ENCODE assay signal across 28 mouse cellular contexts in the genomic region with DNA sequence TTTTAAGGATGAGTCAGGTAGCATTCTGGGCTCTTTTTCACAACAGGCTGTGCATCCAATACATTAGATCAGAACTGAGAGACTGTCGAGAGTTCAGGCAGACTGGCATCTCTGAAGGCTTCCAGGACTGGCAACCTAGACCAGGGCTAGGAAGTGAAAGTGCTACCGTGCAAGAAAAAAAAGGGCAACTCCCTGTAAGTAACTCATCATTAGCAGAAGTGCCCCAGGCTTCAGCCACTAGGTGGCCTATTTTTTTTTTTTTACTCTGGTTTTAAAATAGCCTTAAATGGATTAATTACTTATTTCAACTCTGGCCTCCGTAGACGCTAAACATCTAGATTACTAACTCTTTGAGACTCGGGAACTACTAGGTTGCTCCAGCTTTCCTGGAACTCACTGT.
DNase-seq lines count a peak whose midpoint lies in the region; ATAC-seq and TF ChIP-seq lines count a peak whose summit lies in the region.
"Had no signal": no experiment of that assay in that cellular context is flagged by ENCODE, and none has a peak within 500 bp of the region (broad histone marks: within the 10 kb centered on the region; RNA-seq: fewer than 3 reads in every experiment).

No protein-coding gene starts in this region.

- no peak for ATAC-seq in intestine, postnatal 0 days
- no peak for ATAC-seq in intestine, embryonic 15.5 days
- ATAC-seq in granulocyte monocyte progenitor cell, adult 5-6 weeks (replicated peaks; ENCODE audit: poor library complexity, severe bottlenecking): peak; percentile 71
- ATAC-seq in megakaryocyte-erythroid progenitor cell, adult 5-6 weeks (replicated peaks; ENCODE audit: low FRiP score, low TSS enrichment, poor library complexity, severe bottlenecking): 0 out of 2 replicates have a peak, but pooled peaks have one; percentile 41
- ATAC-seq: activated CD4-positive, CD25-positive, alpha-beta regulatory T cell, adult 4 months; forebrain, embryonic 15.5 days had no signal

- DNase-seq in CH12.LX (ENCODE audit: extremely low read depth): peak; percentile 24
- DNase-seq in urinary bladder, postnatal 25 days (ENCODE audit: low spot score): no peak
- DNase-seq in thymus, postnatal 14 days: no peak
- no peak for DNase-seq in spleen, postnatal 4 days (ENCODE audit: low spot score in 2 of 2)
- DNase-seq: adrenal gland, adult 2 months; adrenal gland, postnatal 36 days; cerebellum, adult 18-20 months; gastrocnemius, postnatal 10 days; heart, postnatal 14 days; kidney, adult 8-10 months; layer of hippocampus, adult 9-11 months; liver; midbrain, embryonic 14.5 days; thymus, adult 2 months; thymus, postnatal 4 days had no signal

- H3K4me3 ChIP-seq in intestine, postnatal 0 days (ENCODE audit: low read depth, low read length): no peak overlapping the region
- H3K4me3 ChIP-seq in intestine, embryonic 15.5 days (replicated peaks): no peak overlapping the region
- H3K4me3 ChIP-seq in CH12.LX (replicated peaks in 1 of 3; ENCODE audit: low read depth in 2 of 3, low read length in 2 of 3, poor library complexity in 1 of 3): no peak overlapping the region
- H3K4me3 ChIP-seq: embryonic facial prominence, embryonic 13.5 days; forebrain, embryonic 10.5 days; forebrain, embryonic 15.5 days; hindbrain, embryonic 10.5 days; hindbrain, embryonic 15.5 days; liver, embryonic 15.5 days; lung, embryonic 15.5 days had no signal

- no peaks in the 10 kb centered on the region for H3K4me1 ChIP-seq in intestine, postnatal 0 days (replicated peaks; ENCODE audit: control insufficient read depth, insufficient read depth, low read length)
- no peaks in the 10 kb centered on the region for H3K4me1 ChIP-seq in intestine, embryonic 15.5 days (replicated peaks)
- 0 out of 4 replicates have a peak, but pooled peaks cover 0 to 1% of the 10 kb centered on the region in 2 experiments for H3K4me1 ChIP-seq in CH12.LX (ENCODE audit: control insufficient read depth in 1 of 2, insufficient read depth in 2 of 2)
- H3K4me1 ChIP-seq: embryonic facial prominence, embryonic 13.5 days; forebrain, embryonic 10.5 days; forebrain, embryonic 15.5 days; hindbrain, embryonic 10.5 days; hindbrain, embryonic 15.5 days; liver, embryonic 15.5 days; lung, embryonic 15.5 days had no signal

- no peak for TF ChIP-seq POLR2A in CH12.LX (IDR thresholded peaks at IDR 0.05; ENCODE audit: low read depth, low read length)

- 0 out of 2 replicates have a peak, but pooled peaks have one; percentile 25 for TF ChIP-seq EP300 in CH12.LX (IDR thresholded peaks at IDR 0.05; ENCODE audit: low read length)

- 84% methylated on average over 5 of the region's 5 CpGs for WGBS in intestine, postnatal 0 days
- WGBS in intestine, embryonic 15.5 days: 87% methylated on average over 5 of the region's 5 CpGs

- no peak overlapping the region for H3K9ac ChIP-seq in intestine, postnatal 0 days (ENCODE audit: low read depth, low read length)
- H3K9ac ChIP-seq in intestine, embryonic 15.5 days: no peak overlapping the region
- H3K9ac ChIP-seq in CH12.LX (ENCODE audit: insufficient read depth, low read depth): no peak overlapping the region
- H3K9ac ChIP-seq: embryonic facial prominence, embryonic 13.5 days; forebrain, embryonic 15.5 days; hindbrain, embryonic 15.5 days; liver, embryonic 15.5 days; lung, embryonic 15.5 days had no signal

- H3K27ac ChIP-seq in intestine, postnatal 0 days (ENCODE audit: low read depth, low read length): no peak overlapping the region
- no peak overlapping the region for H3K27ac ChIP-seq in intestine, embryonic 15.5 days
- H3K27ac ChIP-seq in CH12.LX (ENCODE audit: insufficient read depth, low read depth): no peak overlapping the region
- H3K27ac ChIP-seq: embryonic facial prominence, embryonic 13.5 days; forebrain, embryonic 10.5 days; forebrain, embryonic 15.5 days; hindbrain, embryonic 10.5 days; hindbrain, embryonic 15.5 days; kidney, postnatal 0 days; liver, embryonic 15.5 days; lung, embryonic 15.5 days had no signal

- TF ChIP-seq RAD21 in CH12.LX (IDR thresholded peaks at IDR 0.05; ENCODE audit: low read depth, low read length): peak; percentile 5; the same call in 1 of the 2 replicates

- no peak overlapping the region for H3K4me2 ChIP-seq in intestine, postnatal 0 days (replicated peaks; ENCODE audit: low read depth)
- H3K4me2 ChIP-seq in intestine, embryonic 15.5 days (replicated peaks): no peak overlapping the region
- no peak overlapping the region for H3K4me2 ChIP-seq in CH12.LX (ENCODE audit: insufficient read depth, low read depth, poor library complexity, severe bottlenecking)
- H3K4me2 ChIP-seq: embryonic facial prominence, embryonic 13.5 days; forebrain, embryonic 15.5 days; hindbrain, embryonic 15.5 days; liver, embryonic 15.5 days; lung, embryonic 15.5 days had no signal

- in situ Hi-C loops in CH12.LX (cut with MboI; ENCODE audit: low pct_ligation_motif_present, low pct_unique_long_range_greater_than_20kb, low sequenced_read_pairs): no loop called here

- H3K9me3 ChIP-seq in intestine, postnatal 0 days (ENCODE audit: control insufficient read depth): no peaks in the 10 kb centered on the region
- H3K9me3 ChIP-seq in intestine, embryonic 15.5 days: no peaks in the 10 kb centered on the region
- H3K9me3 ChIP-seq in CH12.LX (replicated peaks; ENCODE audit: low read length): no peaks in the 10 kb centered on the region
- H3K9me3 ChIP-seq: forebrain, embryonic 10.5 days; forebrain, embryonic 15.5 days; hindbrain, embryonic 10.5 days; hindbrain, embryonic 15.5 days; liver, embryonic 15.5 days; lung, embryonic 15.5 days had no signal

- no peaks in the 10 kb centered on the region for H3K36me3 ChIP-seq in intestine, postnatal 0 days (ENCODE audit: control insufficient read depth, insufficient read depth)
- no peaks in the 10 kb centered on the region for H3K36me3 ChIP-seq in intestine, embryonic 15.5 days
- no peaks in the 10 kb centered on the region for H3K36me3 ChIP-seq in CH12.LX (replicated peaks in 1 of 2; ENCODE audit: control insufficient read depth in 1 of 2, insufficient read depth in 1 of 2, low read length in 1 of 2)
- H3K36me3 ChIP-seq: embryonic facial prominence, embryonic 13.5 days; forebrain, embryonic 10.5 days; forebrain, embryonic 15.5 days; hindbrain, embryonic 10.5 days; hindbrain, embryonic 15.5 days; liver, embryonic 15.5 days; lung, embryonic 15.5 days had no signal

- peak; percentile 22; the same call in 1 of the 2 replicates for TF ChIP-seq CTCF in intestine, postnatal 0 days (IDR thresholded peaks at IDR 0.05; ENCODE audit: low read depth)
- TF ChIP-seq CTCF in CH12.LX (conservative IDR thresholded peaks at IDR 0.05 in 1 of 2, IDR thresholded peaks at IDR 0.05 in 1 of 2; ENCODE audit: low read depth in 2 of 2, low read length in 2 of 2): peak in 1 of 2 experiments; percentile 37; a peak in 2 of 4 replicates

- H3K27me3 ChIP-seq in intestine, postnatal 0 days (replicated peaks; ENCODE audit: control insufficient read depth, insufficient read depth, low read length): no peaks in the 10 kb centered on the region
- no peaks in the 10 kb centered on the region for H3K27me3 ChIP-seq in intestine, embryonic 15.5 days (replicated peaks)
- H3K27me3 ChIP-seq in CH12.LX (replicated peaks): no peaks in the 10 kb centered on the region
- H3K27me3 ChIP-seq: embryonic facial prominence, embryonic 13.5 days; forebrain, embryonic 15.5 days; liver, embryonic 15.5 days; lung, embryonic 15.5 days had no signal

- dilution Hi-C loops in CH12.LX (cut with MboI; ENCODE audit: extremely low pct_ligation_motif_present, extremely low pct_unique_long_range_greater_than_20kb, low sequenced_read_pairs): no loop called here

- no peaks in the 10 kb centered on the region for H3K79me2 ChIP-seq in CH12.LX (replicated peaks; ENCODE audit: control insufficient read depth, extremely low read depth, insufficient read depth, poor library complexity, severe bottlenecking)

TF ChIP-seq in CH12.LX, 34 proteins besides CTCF, POLR2A, EP300 and RAD21:
- TF ChIP-seq RCOR1 (conservative IDR thresholded peaks at IDR 0.05; ENCODE audit: low read depth, low read length): no peak
- TF ChIP-seq POLR2AphosphoS2 (IDR thresholded peaks at IDR 0.05; ENCODE audit: low read depth, low read length): no peak
- no peak for TF ChIP-seq KAT2A (IDR thresholded peaks at IDR 0.05; ENCODE audit: insufficient replicate concordance, low read length)
- peak; percentile 91 for TF ChIP-seq ZNF384 (IDR thresholded peaks at IDR 0.05; ENCODE audit: low read depth, low read length)
- no peak for TF ChIP-seq BHLHE40 (IDR thresholded peaks at IDR 0.05; ENCODE audit: low read depth, low read length)
- TF ChIP-seq SMC3 (IDR thresholded peaks at IDR 0.05; ENCODE audit: low read depth, low read length): peak; percentile 25; the same call in 1 of the 2 replicates
- no peak for TF ChIP-seq E2F4 (IDR thresholded peaks at IDR 0.05; ENCODE audit: insufficient replicate concordance, low read depth, low read length)
- TF ChIP-seq IRF4 (IDR thresholded peaks at IDR 0.05; ENCODE audit: low read depth, low read length): peak; percentile 45; the same call in 1 of the 2 replicates
- TF ChIP-seq TCF12 (IDR thresholded peaks at IDR 0.05; ENCODE audit: low read depth, low read length): no peak
TF ChIP-seq in CH12.LX: peak in this region for 3.

Comparison
In these comparisons a context has a peak if more than half of its experiments do, and no peak if none do; other contexts are left out.
1. ATAC-seq: peak in granulocyte monocyte progenitor cell, adult 5-6 weeks (single experiment) and megakaryocyte-erythroid progenitor cell, adult 5-6 weeks (single experiment); none in intestine, postnatal 0 days (single experiment) and intestine, embryonic 15.5 days (single experiment).